Mouse (Mus musculus) spleen, adult 2 months (tissue): ENCODE measurements around the gene Zfp57. TPM values are rescaled to one million over a fixed set of nuclear protein-coding genes. Genes with fewer than 3 reads are reported as not detected.

Source experiments
- DNase-seq, 2 experiments: peaks; one replicate each; pipeline versions ENCODE4 v3.0.0 to v3.0.0-alpha.2; 2012 to 2021; ENCODE audit warnings: low spot score in 2 of 2, low read depth in 1 of 2
- H3K27ac ChIP-seq: fragments of 200-500 bp; 2 replicates; pipeline ENCODE4 v1.5.1; 2012; ENCODE audit warnings: low read length, inconsistent platforms; ENCODE audit not compliant: insufficient read depth
- H3K27me3 ChIP-seq: fragments of 200-500 bp; 2 replicates; pipeline ENCODE4 v1.6.1; 2012; ENCODE audit warnings: mild to moderate bottlenecking, moderate library complexity, low read length, inconsistent platforms; ENCODE audit not compliant: control insufficient read depth, insufficient read depth
- H3K36me3 ChIP-seq: fragments of 200-500 bp; 2 replicates; pipeline ENCODE4 v1.6.1; 2012; ENCODE audit warnings: mild to moderate bottlenecking, low read length, inconsistent platforms; ENCODE audit not compliant: control insufficient read depth, insufficient read depth
- H3K4me1 ChIP-seq: fragments of 200-500 bp; 2 replicates; pipeline ENCODE4 v1.6.1; 2011; ENCODE audit warnings: inconsistent platforms; ENCODE audit not compliant: control insufficient read depth, insufficient read depth, insufficient read length
- H3K4me3 ChIP-seq: fragments of 200-500 bp; 2 replicates; pipeline ENCODE4 v1.5.1; 2011; ENCODE audit warnings: mild to moderate bottlenecking, inconsistent platforms; ENCODE audit not compliant: insufficient read depth, insufficient read length; ENCODE audit errors: extremely low read depth
- CTCF ChIP-seq: fragments of 200-500 bp; IDR thresholded peaks from 2 replicates; pipeline ENCODE4 v1.5.1; 2011; ENCODE audit warnings: mild to moderate bottlenecking, inconsistent platforms; ENCODE audit not compliant: insufficient read depth, insufficient read length, insufficient replicate concordance; ENCODE audit errors: extremely low read depth
- POLR2A ChIP-seq: fragments of 200-500 bp; IDR thresholded peaks from 2 replicates; pipeline ENCODE4 v1.6.1; 2011; ENCODE audit warnings: low read depth, low read length, inconsistent platforms
- WGBS: fragments of 180-500 bp; shearing (Covaris S2); methylation state at CpG from one replicate; pipeline ENCODE4 v1.1.7; 2018; 5-methylcytosine and 5-hydroxymethylcytosine counted together
- polyA plus RNA-seq: library from polyadenylated mRNA; depleted of rRNA; stranded (reverse); fragments of >200 nt; gene quantifications from 2 replicates; pipeline ENCODE4 v1.2.3, GENCODE M21; 2012

The Zfp57 gene
- polyA plus RNA-seq, 1 experiment = 0.62 TPM

GRCm38 (mm10) chr17:36970316-36970890 is 30.6 kb upstream of the Zfp57 start:
- WGBS = 90% methylated on average over 14 of the region's 14 CpGs
- Histone ChIP-seq H3K4me3 (no peak overlapping the region), H3K27ac (no peak overlapping the region), H3K36me3 (no peaks in the 10 kb centered on the region), H3K4me1 (no peaks in the 10 kb centered on the region), H3K27me3 (no peaks in the 10 kb centered on the region)
- DNase-seq = no peak
- no peak for TF ChIP-seq POLR2A
- no peak for TF ChIP-seq CTCF

- TF ChIP-seq CTCF (no peak), POLR2A (no peak)
- H3K4me3 ChIP-seq = no peak overlapping the region
- no peak overlapping the region for H3K27ac ChIP-seq
- H3K36me3 ChIP-seq = no peaks in the 10 kb centered on the region
- 47% methylated on average over 6 of the region's 6 CpGs for WGBS
- no peaks in the 10 kb centered on the region for H3K27me3 ChIP-seq
- H3K4me1 ChIP-seq = no peaks in the 10 kb centered on the region
- DNase-seq = no peak
Measured at GRCm38 (mm10) chr17:36971172-36971850, 29.7 kb upstream of the Zfp57 start.

- no peak for DNase-seq
- H3K27me3 ChIP-seq = no peaks in the 10 kb centered on the region
- no peak overlapping the region for H3K4me3 ChIP-seq
- no peaks in the 10 kb centered on the region for H3K36me3 ChIP-seq
- no peaks in the 10 kb centered on the region for H3K4me1 ChIP-seq
- TF ChIP-seq POLR2A (no peak), CTCF (no peak)
- 37% methylated on average over 3 of the region's 3 CpGs for WGBS
- H3K27ac ChIP-seq = no peak overlapping the region
Measured at GRCm38 (mm10) chr17:36972791-36973190, 28.2 kb upstream of the Zfp57 start.

GRCm38 (mm10) chr17:36973271-36973787 is 27.6 kb upstream of the Zfp57 start:
- H3K27me3 ChIP-seq = no peaks in the 10 kb centered on the region
- H3K27ac ChIP-seq = no peak overlapping the region
- no peak for DNase-seq
- no peaks in the 10 kb centered on the region for H3K4me1 ChIP-seq
- H3K4me3 ChIP-seq = no peak overlapping the region
- 76% methylated on average over 8 of the region's 8 CpGs for WGBS
- no peaks in the 10 kb centered on the region for H3K36me3 ChIP-seq
- TF ChIP-seq POLR2A = no peak
- no peak for TF ChIP-seq CTCF

- DNase-seq = no peak
- 37% methylated on average over 18 of the region's 18 CpGs for WGBS
- no peaks in the 10 kb centered on the region for H3K4me1 ChIP-seq
- no peak within 1 kb of the TSS for H3K4me3 ChIP-seq
- H3K27ac ChIP-seq = no peak within 1 kb of the TSS
- no peaks in the 10 kb centered on the region for H3K36me3 ChIP-seq
- no peaks in the 10 kb centered on the region for H3K27me3 ChIP-seq
- TF ChIP-seq CTCF = no peak
- no peak for TF ChIP-seq POLR2A
Measured at GRCm38 (mm10) chr17:36981221-36981813, 19.6 kb upstream of the Zfp57 start, which contains the start of gene 2410137M14Rik. Gene 2410137M14Rik, minus strand, starts transcription at chr17:36981237.

GRCm38 (mm10) chr17:36981845-36982244 is 19.1 kb upstream of the Zfp57 start:
- no peak for DNase-seq
- no peak for TF ChIP-seq CTCF
- TF ChIP-seq POLR2A = no peak
- no peak overlapping the region for H3K4me3 ChIP-seq
- no peaks in the 10 kb centered on the region for H3K4me1 ChIP-seq
- H3K36me3 ChIP-seq = no peaks in the 10 kb centered on the region
- no peaks in the 10 kb centered on the region for H3K27me3 ChIP-seq
- WGBS = 60% methylated on average over 4 of the region's 4 CpGs
- H3K27ac ChIP-seq = no peak overlapping the region
